Mouse (Mus musculus) heart, embryonic 16.5 days (tissue): ENCODE measurements at regions not wholly inside any gene's neighbourhood (a gene's known extent, or its start where the extent isn't known, plus 50 kb on each side); places are given as distances from the start of the nearest gene placed in this dataset.

Source experiments
- ATAC-seq: fragments of 200-750 bp; cut with Nextera tagmentation; replicated peaks from 2 replicates; pipeline ENCODE4 v1.8.0; 2017; ENCODE audit warnings: moderate number of reproducible peaks; ENCODE audit not compliant: insufficient read depth, low FRiP score; ENCODE audit errors: extremely low read depth
- H3K27ac ChIP-seq: fragments of 300-500 bp; sonication (generic); 2 replicates; pipeline ENCODE4 v1.5.1; 2014; ENCODE audit warnings: mild to moderate bottlenecking, low read length, control low read depth, moderate library complexity
- H3K27me3 ChIP-seq: fragments of 300-500 bp; sonication (generic); 2 replicates; pipeline ENCODE4 v1.6.1; 2014; ENCODE audit warnings: low read length, mixed read lengths; ENCODE audit not compliant: control insufficient read depth, insufficient read depth
- H3K36me3 ChIP-seq: fragments of 300-500 bp; sonication (generic); 2 replicates; pipeline ENCODE4 v1.6.1; 2014; ENCODE audit not compliant: control insufficient read depth, insufficient read depth
- H3K4me1 ChIP-seq: fragments of 300-500 bp; sonication (generic); 2 replicates; pipeline ENCODE4 v1.6.1; 2014; ENCODE audit warnings: low read length, mixed read lengths; ENCODE audit not compliant: control insufficient read depth, insufficient read depth
- H3K4me2 ChIP-seq: fragments of 300-500 bp; sonication (generic); 2 replicates; pipeline ENCODE4 v1.6.1; 2014; ENCODE audit warnings: low read depth, mild to moderate bottlenecking, control low read depth, low read length
- H3K4me3 ChIP-seq: fragments of 300-500 bp; sonication (generic); 2 replicates; pipeline ENCODE4 v1.5.1; 2014; ENCODE audit warnings: mild to moderate bottlenecking, control low read depth, low read length
- H3K9ac ChIP-seq: fragments of 300-500 bp; sonication (generic); 2 replicates; pipeline ENCODE4 v1.6.1; 2014; ENCODE audit warnings: low read length, control low read depth
- H3K9me3 ChIP-seq: fragments of 300-500 bp; sonication (generic); replicated peaks from 2 replicates; pipeline ENCODE4 v1.6.1; 2016; ENCODE audit warnings: low read length; ENCODE audit not compliant: control insufficient read depth
- WGBS: fragments of 180-500 bp; shearing (Covaris S2); extraction: QIAGEN DNeasy Blood & Tissue Kit; methylation state at CpG from one replicate; pipeline ENCODE4 v1.1.7; 2014; 5-methylcytosine and 5-hydroxymethylcytosine counted together

GRCm38 (mm10) chr7:39750448-39750847 is 232.9 kb downstream of the Zfp619 start:
- 76% methylated on average over 7 of the region's 7 CpGs for WGBS
- H3K4me1 ChIP-seq = no peaks in the 10 kb centered on the region
- no peak overlapping the region for H3K27ac ChIP-seq
- H3K4me2 ChIP-seq = no peak overlapping the region
- H3K36me3 ChIP-seq = no peaks in the 10 kb centered on the region
- H3K4me3 ChIP-seq = no peak overlapping the region
- H3K9me3 ChIP-seq = no peaks in the 10 kb centered on the region
- ATAC-seq = no peak
- H3K27me3 ChIP-seq = no peaks in the 10 kb centered on the region
- H3K9ac ChIP-seq = no peak overlapping the region

DNA sequence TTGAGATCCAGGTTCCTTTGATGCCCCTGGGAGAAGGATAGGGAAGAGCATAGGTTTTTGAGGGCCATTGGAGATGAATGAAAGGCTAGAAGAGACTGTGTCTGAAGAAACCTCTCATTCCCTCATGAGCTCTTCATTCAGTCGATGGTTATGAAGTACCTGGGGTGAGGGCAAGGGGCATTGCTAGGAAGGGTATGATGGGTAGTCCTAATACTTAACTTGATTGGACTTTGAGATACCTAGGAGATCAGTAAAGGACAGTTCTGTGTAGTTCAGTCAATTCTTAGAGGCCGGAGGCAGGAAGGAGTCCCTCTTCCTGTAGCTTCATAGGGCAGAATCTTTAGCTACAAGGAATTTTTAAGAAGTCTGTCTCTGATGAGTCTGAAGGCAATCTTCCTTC is 246.8 kb downstream of the Zfp619 start:
- Histone ChIP-seq H3K9ac (no peak overlapping the region), H3K4me2 (no peak overlapping the region), H3K9me3 (no peaks in the 10 kb centered on the region), H3K27ac (no peak overlapping the region), H3K27me3 (no peaks in the 10 kb centered on the region), H3K36me3 (no peaks in the 10 kb centered on the region), H3K4me3 (no peak overlapping the region), H3K4me1 (no peaks in the 10 kb centered on the region)
- no peak for ATAC-seq
- 73% methylated on average over 2 of the region's 2 CpGs for WGBS

DNA sequence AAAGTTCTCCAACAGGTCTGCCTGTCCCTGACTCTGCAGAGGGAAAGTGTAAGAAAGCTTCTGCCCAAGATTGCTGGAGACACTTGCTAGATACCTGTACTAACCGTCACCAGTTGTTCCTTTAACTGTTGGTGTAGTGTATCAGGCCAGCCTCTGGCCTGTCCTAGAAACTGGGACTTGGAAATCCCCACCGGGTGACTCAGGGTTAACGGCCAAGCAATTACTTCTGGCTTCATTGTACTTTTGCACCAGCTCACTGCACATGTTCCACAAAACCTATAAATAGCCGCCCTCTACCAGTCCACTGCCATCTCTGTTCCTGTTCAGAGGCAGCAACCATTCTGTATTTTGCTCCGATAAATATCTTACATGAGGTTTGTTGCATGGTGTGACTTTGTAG is 247.5 kb downstream of the Zfp619 start:
- 68% methylated on average over 5 of the region's 5 CpGs for WGBS
- H3K9ac ChIP-seq = no peak overlapping the region
- no peaks in the 10 kb centered on the region for H3K36me3 ChIP-seq
- no peak overlapping the region for H3K4me3 ChIP-seq
- H3K4me2 ChIP-seq = no peak overlapping the region
- no peak for ATAC-seq
- no peak overlapping the region for H3K27ac ChIP-seq
- H3K9me3 ChIP-seq = no peaks in the 10 kb centered on the region
- H3K27me3 ChIP-seq = no peaks in the 10 kb centered on the region
- no peaks in the 10 kb centered on the region for H3K4me1 ChIP-seq

DNA sequence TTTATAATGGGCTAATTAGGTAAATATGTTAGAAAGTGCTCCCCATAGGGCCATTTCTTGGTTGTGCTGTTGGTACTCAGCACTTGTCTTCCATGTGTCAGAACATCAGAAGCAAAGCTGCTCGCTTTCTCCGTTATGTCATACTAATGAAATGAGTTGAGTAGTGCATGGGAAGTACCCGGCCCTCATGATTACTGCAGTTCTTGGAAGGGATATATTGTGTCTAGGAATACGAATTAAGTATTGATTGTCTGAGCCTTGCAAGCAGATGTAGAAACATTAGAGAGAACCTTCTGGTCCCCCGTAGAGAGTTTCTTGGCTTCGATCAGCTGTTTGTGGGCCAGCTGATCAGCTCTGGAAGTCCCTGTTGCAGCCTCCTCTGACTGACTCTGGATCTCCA is 255.7 kb downstream of the Zfp619 start:
- Histone ChIP-seq H3K4me2 (no peak overlapping the region), H3K4me1 (no peaks in the 10 kb centered on the region), H3K27ac (no peak overlapping the region), H3K9me3 (no peaks in the 10 kb centered on the region; the same call in 1 of the 2 replicates), H3K4me3 (no peak overlapping the region), H3K9ac (no peak overlapping the region), H3K27me3 (no peaks in the 10 kb centered on the region), H3K36me3 (no peaks in the 10 kb centered on the region)
- no peak for ATAC-seq
- WGBS = 81% methylated on average over 6 of the region's 6 CpGs

DNA sequence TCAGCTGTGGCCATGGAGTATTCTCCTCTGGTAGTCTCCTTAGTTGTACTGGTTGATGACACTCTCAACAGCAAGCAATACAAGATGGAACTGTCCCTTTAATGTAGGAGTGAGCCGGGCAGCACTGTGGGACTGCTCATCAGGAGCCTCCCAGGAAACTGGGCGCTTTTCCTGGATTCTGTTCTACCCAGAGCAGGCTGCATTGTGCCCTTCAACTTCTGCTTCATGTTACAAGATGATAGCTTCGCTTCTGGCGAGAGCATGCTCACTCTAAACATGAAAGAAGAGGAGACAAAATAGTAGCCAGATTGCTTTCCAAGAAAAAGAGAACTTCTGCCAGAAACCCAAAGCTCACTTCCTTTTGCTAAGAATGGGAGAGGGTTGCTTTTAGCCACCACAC is 271.8 kb downstream of the Zfp619 start:
- Histone ChIP-seq H3K27me3 (no peaks in the 10 kb centered on the region), H3K4me3 (no peak overlapping the region), H3K9me3 (no peaks in the 10 kb centered on the region), H3K27ac (no peak overlapping the region), H3K4me1 (no peaks in the 10 kb centered on the region), H3K36me3 (no peaks in the 10 kb centered on the region), H3K4me2 (no peak overlapping the region), H3K9ac (no peak overlapping the region)
- no peak for ATAC-seq
- WGBS = 50% methylated on average over 4 of the region's 4 CpGs

DNA sequence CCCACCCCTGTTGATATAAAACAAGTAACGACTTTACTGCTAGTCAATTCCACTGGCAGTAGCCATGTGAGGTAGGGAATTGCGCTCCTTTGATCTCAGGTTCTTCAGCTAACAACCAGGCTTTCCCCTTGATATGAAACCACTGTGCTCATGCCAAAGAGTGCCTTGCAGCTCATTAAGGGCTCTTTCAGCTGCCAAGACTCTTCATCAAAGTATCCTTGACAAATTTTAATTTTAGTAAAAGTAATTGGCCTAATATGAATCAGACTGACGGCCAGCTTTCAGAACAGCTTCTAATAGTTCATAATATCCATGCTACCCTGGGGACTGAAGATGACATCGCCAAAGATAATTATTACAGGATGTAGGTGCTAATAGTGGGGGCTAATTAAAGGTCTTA is 272.3 kb downstream of the Zfp619 start:
- H3K4me1 ChIP-seq = no peaks in the 10 kb centered on the region
- H3K9ac ChIP-seq = no peak overlapping the region
- no peak overlapping the region for H3K27ac ChIP-seq
- ATAC-seq = no peak
- no peaks in the 10 kb centered on the region for H3K27me3 ChIP-seq
- H3K36me3 ChIP-seq = no peaks in the 10 kb centered on the region
- WGBS = 77% methylated on average over 4 of the region's 4 CpGs
- no peak overlapping the region for H3K4me3 ChIP-seq
- H3K4me2 ChIP-seq = no peak overlapping the region
- H3K9me3 ChIP-seq = no peaks in the 10 kb centered on the region

DNA sequence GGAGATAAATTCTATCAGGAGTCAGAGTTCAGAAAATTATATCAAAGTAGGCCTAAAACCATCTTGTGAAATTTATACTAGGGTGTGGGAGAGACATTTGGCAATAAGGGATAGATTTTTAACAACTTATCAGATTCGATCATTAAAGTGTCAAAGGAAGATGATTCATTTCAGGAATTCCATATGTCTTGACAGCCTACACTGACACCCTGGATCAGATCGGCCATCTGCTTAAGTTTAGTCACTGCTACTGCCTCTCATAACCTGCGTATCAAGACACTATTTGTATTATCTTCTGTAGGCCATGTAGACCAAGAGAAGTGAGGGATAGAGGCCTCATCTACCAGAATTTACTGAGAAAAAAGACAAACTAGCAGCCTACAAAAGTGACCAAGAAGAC is 277.2 kb downstream of the Zfp619 start:
- Histone ChIP-seq H3K27me3 (no peaks in the 10 kb centered on the region), H3K4me2 (no peak overlapping the region), H3K9me3 (no peaks in the 10 kb centered on the region), H3K27ac (no peak overlapping the region), H3K4me1 (no peaks in the 10 kb centered on the region), H3K36me3 (no peaks in the 10 kb centered on the region), H3K9ac (no peak overlapping the region), H3K4me3 (no peak overlapping the region)
- WGBS = 83% methylated on average over 3 of the region's 3 CpGs
- ATAC-seq = no peak

- Histone ChIP-seq H3K4me2 (no peak overlapping the region), H3K9me3 (no peaks in the 10 kb centered on the region; the same call in 1 of the 2 replicates), H3K36me3 (no peaks in the 10 kb centered on the region), H3K9ac (no peak overlapping the region), H3K4me3 (no peak overlapping the region), H3K27ac (no peak overlapping the region), H3K4me1 (no peaks in the 10 kb centered on the region), H3K27me3 (no peaks in the 10 kb centered on the region)
- 62% methylated on average over 3 of the region's 3 CpGs for WGBS
- no peak for ATAC-seq
These were observed 286.7 kb downstream of the Zfp619 start for GRCm38 (mm10) chr7:39804276-39804675.

DNA sequence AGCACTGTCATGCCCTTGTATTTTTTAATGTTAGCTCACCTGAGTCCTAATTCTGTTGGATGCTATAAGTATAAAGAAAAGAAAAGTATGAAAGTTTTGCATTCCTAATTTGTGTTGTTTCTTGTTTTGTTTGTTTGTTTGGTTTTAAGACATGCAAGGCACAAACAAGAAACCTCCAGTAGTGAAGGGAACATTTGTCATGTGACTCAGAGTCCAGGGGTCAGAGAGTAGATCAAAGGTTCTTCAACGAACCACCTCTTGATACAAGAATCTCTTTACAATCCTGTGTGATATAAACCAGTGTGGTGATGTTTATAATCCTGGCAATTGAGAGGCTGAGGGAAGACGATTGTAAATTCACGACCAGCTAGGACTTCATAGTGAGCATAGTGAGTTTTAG is 300.5 kb downstream of the Zfp619 start:
- Histone ChIP-seq H3K4me2 (no peak overlapping the region), H3K9me3 (no peaks in the 10 kb centered on the region), H3K4me1 (no peaks in the 10 kb centered on the region), H3K9ac (no peak overlapping the region), H3K36me3 (no peaks in the 10 kb centered on the region), H3K27ac (no peak overlapping the region), H3K27me3 (no peaks in the 10 kb centered on the region), H3K4me3 (no peak overlapping the region)
- 60% methylated on average over 3 of the region's 3 CpGs for WGBS
- no peak for ATAC-seq
